Mouse (Mus musculus) mature B cell (primary cell): ENCODE data around the gene Stambpl1.
"Not testable (repeated sequence)": the region's sequence is repeated elsewhere in the genome, so short reads cannot be mapped to it uniquely, and the experiment has no call there.

Experiments used
- in situ Hi-C: fragments of 300-500 bp; cut with MboI; formaldehyde crosslinking; loops from 2 replicates; pipeline ENCODE4 v1.14.3; 2019

The Stambpl1 gene

GRCm38 (mm10) chr19:34198066-34198465 lies 6.0 kb downstream of the Stambpl1 start:
- in situ Hi-C loops: no loop called here

- in situ Hi-C loops: no loop called here
Measured at GRCm38 (mm10) chr19:34198901-34199300, 6.9 kb downstream of the Stambpl1 start.

GRCm38 (mm10) chr19:34199488-34199887 lies 7.5 kb downstream of the Stambpl1 start:
- in situ Hi-C loops: no loop called here

GRCm38 (mm10) chr19:34202668-34203067 lies 10.6 kb downstream of the Stambpl1 start:
- in situ Hi-C loops: no loop called here

GRCm38 (mm10) chr19:34206128-34206527 lies 14.1 kb downstream of the Stambpl1 start:
- in situ Hi-C loops: not testable (repeated sequence)

- in situ Hi-C loops: no loop called here
Measured at GRCm38 (mm10) chr19:34206760-34207440, 14.9 kb downstream of the Stambpl1 start.

GRCm38 (mm10) chr19:34209031-34209430 lies 17.0 kb downstream of the Stambpl1 start:
- in situ Hi-C loops: no loop called here

GRCm38 (mm10) chr19:34209930-34210581 lies 18.0 kb downstream of the Stambpl1 start:
- in situ Hi-C loops: no loop called here

- in situ Hi-C loops: no loop called here
Measured at GRCm38 (mm10) chr19:34210841-34211240, 18.8 kb downstream of the Stambpl1 start.

- in situ Hi-C loops: no loop called here
Measured at GRCm38 (mm10) chr19:34212489-34213250, 20.6 kb downstream of the Stambpl1 start.

GRCm38 (mm10) chr19:34213251-34213645 lies 21.2 kb downstream of the Stambpl1 start:
- in situ Hi-C loops: no loop called here

- in situ Hi-C loops: no loop called here
Measured at GRCm38 (mm10) chr19:34214136-34214535, 22.1 kb downstream of the Stambpl1 start.

GRCm38 (mm10) chr19:34216956-34217355 lies 24.9 kb downstream of the Stambpl1 start:
- in situ Hi-C loops: no loop called here

GRCm38 (mm10) chr19:34217761-34218160 lies 25.7 kb downstream of the Stambpl1 start:
- in situ Hi-C loops: no loop called here

- in situ Hi-C loops: no loop called here
Measured at GRCm38 (mm10) chr19:34219260-34219968, 27.4 kb downstream of the Stambpl1 start.

GRCm38 (mm10) chr19:34220732-34221380 lies 28.8 kb downstream of the Stambpl1 start:
- in situ Hi-C loops: no loop called here

GRCm38 (mm10) chr19:34222805-34223204 lies 30.8 kb downstream of the Stambpl1 start:
- in situ Hi-C loops: no loop called here

GRCm38 (mm10) chr19:34231596-34231995 lies 39.6 kb downstream of the Stambpl1 start:
- in situ Hi-C loops: loop anchor here (25.0 kb wide), 1 partner anchor 844 kb away; the partner anchor contains the start of gene Rnls

- in situ Hi-C loops: loop anchor here (25.0 kb wide), 1 partner anchor 845 kb away; the partner anchor contains the start of gene Rnls
Measured at GRCm38 (mm10) chr19:34232326-34232725, 40.3 kb downstream of the Stambpl1 start.

- in situ Hi-C loops: loop anchor here (25.0 kb wide), 1 partner anchor 847 kb away; the partner anchor contains the start of gene Rnls
Measured at GRCm38 (mm10) chr19:34233944-34234343, 41.9 kb downstream of the Stambpl1 start.

GRCm38 (mm10) chr19:34236049-34236448 lies 44.0 kb downstream of the Stambpl1 start:
- in situ Hi-C loops: loop anchor here (25.0 kb wide), 1 partner anchor 849 kb away; the partner anchor contains the start of gene Rnls
